Mouse (Mus musculus): ENCODE data around the gene Lrrc74a. TPM values are rescaled to one million over a fixed set of nuclear protein-coding genes. Genes with fewer than 3 reads are reported as not detected.

Gene Lrrc74a
- polyA plus RNA-seq, 1 experiment from 2014 or later: not detected

GRCm38 (mm10) chr12:86726120-86726640 is 8.0 kb upstream of the Lrrc74a start, which contains the start of gene Angel1:
Gene Angel1 (minus strand): TSS chr12:86726460.
- Histone ChIP-seq H3K4me1 (ENCODE audit: control insufficient read depth, insufficient read depth, low read length) (0 out of 2 replicates have a peak, but pooled peaks cover 2% of the 10 kb centered on the region), H3K4me3 (ENCODE audit: low read depth, low read length) (peak within 1 kb of the TSS; percentile 74), H3K4me2 (ENCODE audit: low read depth) (peak within 1 kb of the TSS; percentile 87), H3K27ac (ENCODE audit: low read depth, low read length) (no peak within 1 kb of the TSS), H3K9ac (ENCODE audit: low read length) (peak within 1 kb of the TSS; percentile 71), H3K27me3 (ENCODE audit: control insufficient read depth, insufficient read depth, low read length) (no peaks in the 10 kb centered on the region), H3K9me3 (ENCODE audit: control insufficient read depth, low read length) (no peaks in the 10 kb centered on the region), H3K36me3 (ENCODE audit: control insufficient read depth, insufficient read depth, low read length) (no peaks in the 10 kb centered on the region)
- under 1% methylated on average over 44 of the region's 44 CpGs for WGBS
- peak; percentile 97 for DNase-seq (ENCODE audit: low spot score)
- ATAC-seq (ENCODE audit: insufficient read depth, low FRiP score, low TSS enrichment): peak; percentile 99

- ATAC-seq (ENCODE audit: insufficient read depth, low FRiP score, low TSS enrichment) (no peak), DNase-seq (ENCODE audit: low spot score) (no peak)
- H3K9ac ChIP-seq (ENCODE audit: low read length): no peak overlapping the region
- 76% methylated on average over 13 of the region's 13 CpGs for WGBS
- no peaks in the 10 kb centered on the region for H3K9me3 ChIP-seq (ENCODE audit: control insufficient read depth, low read length)
- no peaks in the 10 kb centered on the region for H3K36me3 ChIP-seq (ENCODE audit: control insufficient read depth, insufficient read depth, low read length)
- H3K4me3 ChIP-seq (ENCODE audit: low read depth, low read length): no peak overlapping the region
- H3K27me3 ChIP-seq (ENCODE audit: control insufficient read depth, insufficient read depth, low read length): no peaks in the 10 kb centered on the region
- no peak overlapping the region for H3K4me2 ChIP-seq (ENCODE audit: low read depth)
- no peak overlapping the region for H3K27ac ChIP-seq (ENCODE audit: low read depth, low read length)
- no peaks in the 10 kb centered on the region for H3K4me1 ChIP-seq (ENCODE audit: control insufficient read depth, insufficient read depth, low read length)
Measured at GRCm38 (mm10) chr12:86761036-86761435, 26.9 kb downstream of the Lrrc74a start.

- H3K36me3 ChIP-seq (ENCODE audit: control insufficient read depth, insufficient read depth, low read length): no peaks in the 10 kb centered on the region
- no peak for ATAC-seq (ENCODE audit: insufficient read depth, low FRiP score, low TSS enrichment)
- WGBS: 88% methylated on average over 6 of the region's 6 CpGs
- H3K4me1 ChIP-seq (ENCODE audit: control insufficient read depth, insufficient read depth, low read length): no peaks in the 10 kb centered on the region
- DNase-seq (ENCODE audit: low spot score): no peak
- no peak overlapping the region for H3K4me3 ChIP-seq (ENCODE audit: low read depth, low read length)
- no peaks in the 10 kb centered on the region for H3K27me3 ChIP-seq (ENCODE audit: control insufficient read depth, insufficient read depth, low read length)
- H3K9me3 ChIP-seq (ENCODE audit: control insufficient read depth, low read length): no peaks in the 10 kb centered on the region
- no peak overlapping the region for H3K4me2 ChIP-seq (ENCODE audit: low read depth)
- H3K27ac ChIP-seq (ENCODE audit: low read depth, low read length): no peak overlapping the region
- no peak overlapping the region for H3K9ac ChIP-seq (ENCODE audit: low read length)
Measured at GRCm38 (mm10) chr12:86764060-86764459, 29.9 kb downstream of the Lrrc74a start.

GRCm38 (mm10) chr12:86766467-86766866 is 32.3 kb downstream of the Lrrc74a start:
- Histone ChIP-seq H3K4me1 (ENCODE audit: control insufficient read depth, insufficient read depth, low read length) (no peaks in the 10 kb centered on the region), H3K36me3 (ENCODE audit: control insufficient read depth, insufficient read depth, low read length) (no peaks in the 10 kb centered on the region), H3K4me3 (ENCODE audit: low read depth, low read length) (no peak overlapping the region), H3K27ac (ENCODE audit: low read depth, low read length) (no peak overlapping the region), H3K9me3 (ENCODE audit: control insufficient read depth, low read length) (no peaks in the 10 kb centered on the region), H3K27me3 (ENCODE audit: control insufficient read depth, insufficient read depth, low read length) (no peaks in the 10 kb centered on the region), H3K9ac (ENCODE audit: low read length) (no peak overlapping the region), H3K4me2 (ENCODE audit: low read depth) (no peak overlapping the region)
- 91% methylated on average over 8 of the region's 8 CpGs for WGBS
- DNase-seq (ENCODE audit: low spot score): no peak
- ATAC-seq (ENCODE audit: insufficient read depth, low FRiP score, low TSS enrichment): no peak

GRCm38 (mm10) chr12:86767868-86768631 is 33.9 kb downstream of the Lrrc74a start:
- Histone ChIP-seq H3K4me1 (ENCODE audit: control insufficient read depth, insufficient read depth, low read length) (no peaks in the 10 kb centered on the region), H3K36me3 (ENCODE audit: control insufficient read depth, insufficient read depth, low read length) (no peaks in the 10 kb centered on the region), H3K9ac (ENCODE audit: low read length) (no peak overlapping the region), H3K27ac (ENCODE audit: low read depth, low read length) (no peak overlapping the region), H3K9me3 (ENCODE audit: control insufficient read depth, low read length) (no peaks in the 10 kb centered on the region), H3K4me2 (ENCODE audit: low read depth) (no peak overlapping the region), H3K4me3 (ENCODE audit: low read depth, low read length) (no peak overlapping the region), H3K27me3 (ENCODE audit: control insufficient read depth, insufficient read depth, low read length) (no peaks in the 10 kb centered on the region)
- DNase-seq (ENCODE audit: low spot score) (peak; percentile 75), ATAC-seq (ENCODE audit: insufficient read depth, low FRiP score, low TSS enrichment) (no peak)
- WGBS: 36% methylated on average over 20 of the region's 20 CpGs

GRCm38 (mm10) chr12:86768986-86769580 is 34.9 kb downstream of the Lrrc74a start:
- ATAC-seq (ENCODE audit: insufficient read depth, low FRiP score, low TSS enrichment): no peak
- Histone ChIP-seq H3K36me3 (ENCODE audit: control insufficient read depth, insufficient read depth, low read length) (no peaks in the 10 kb centered on the region), H3K9ac (ENCODE audit: low read length) (no peak overlapping the region), H3K4me3 (ENCODE audit: low read depth, low read length) (no peak overlapping the region), H3K27me3 (ENCODE audit: control insufficient read depth, insufficient read depth, low read length) (no peaks in the 10 kb centered on the region), H3K27ac (ENCODE audit: low read depth, low read length) (no peak overlapping the region), H3K9me3 (ENCODE audit: control insufficient read depth, low read length) (no peaks in the 10 kb centered on the region), H3K4me2 (ENCODE audit: low read depth) (no peak overlapping the region), H3K4me1 (ENCODE audit: control insufficient read depth, insufficient read depth, low read length) (no peaks in the 10 kb centered on the region)
- peak; percentile 81 for DNase-seq (ENCODE audit: low spot score)
- 32% methylated on average over 4 of the region's 4 CpGs for WGBS

- DNase-seq (ENCODE audit: low spot score) (no peak), ATAC-seq (ENCODE audit: insufficient read depth, low FRiP score, low TSS enrichment) (no peak)
- Histone ChIP-seq H3K9ac (ENCODE audit: low read length) (no peak overlapping the region), H3K36me3 (ENCODE audit: control insufficient read depth, insufficient read depth, low read length) (no peaks in the 10 kb centered on the region), H3K9me3 (ENCODE audit: control insufficient read depth, low read length) (no peaks in the 10 kb centered on the region), H3K27me3 (ENCODE audit: control insufficient read depth, insufficient read depth, low read length) (no peaks in the 10 kb centered on the region), H3K4me1 (ENCODE audit: control insufficient read depth, insufficient read depth, low read length) (no peaks in the 10 kb centered on the region), H3K27ac (ENCODE audit: low read depth, low read length) (no peak overlapping the region), H3K4me2 (ENCODE audit: low read depth) (no peak overlapping the region), H3K4me3 (ENCODE audit: low read depth, low read length) (no peak overlapping the region)
Measured at GRCm38 (mm10) chr12:86769819-86770218, 35.6 kb downstream of the Lrrc74a start.

- Histone ChIP-seq H3K4me1 (ENCODE audit: control insufficient read depth, insufficient read depth, low read length) (no peaks in the 10 kb centered on the region), H3K36me3 (ENCODE audit: control insufficient read depth, insufficient read depth, low read length) (no peaks in the 10 kb centered on the region), H3K27ac (ENCODE audit: low read depth, low read length) (no peak overlapping the region), H3K27me3 (ENCODE audit: control insufficient read depth, insufficient read depth, low read length) (no peaks in the 10 kb centered on the region), H3K4me3 (ENCODE audit: low read depth, low read length) (no peak overlapping the region), H3K4me2 (ENCODE audit: low read depth) (no peak overlapping the region), H3K9me3 (ENCODE audit: control insufficient read depth, low read length) (no peaks in the 10 kb centered on the region), H3K9ac (ENCODE audit: low read length) (no peak overlapping the region)
- 43% methylated on average over 4 of the region's 4 CpGs for WGBS
- DNase-seq (ENCODE audit: low spot score) (no peak), ATAC-seq (ENCODE audit: insufficient read depth, low FRiP score, low TSS enrichment) (no peak)
Measured at GRCm38 (mm10) chr12:86770261-86770670, 36.1 kb downstream of the Lrrc74a start.

GRCm38 (mm10) chr12:86770927-86771326 is 36.8 kb downstream of the Lrrc74a start:
- no peak overlapping the region for H3K9ac ChIP-seq (ENCODE audit: low read length)
- no peak overlapping the region for H3K27ac ChIP-seq (ENCODE audit: low read depth, low read length)
- H3K4me2 ChIP-seq (ENCODE audit: low read depth): no peak overlapping the region
- no peaks in the 10 kb centered on the region for H3K27me3 ChIP-seq (ENCODE audit: control insufficient read depth, insufficient read depth, low read length)
- no peaks in the 10 kb centered on the region for H3K9me3 ChIP-seq (ENCODE audit: control insufficient read depth, low read length)
- H3K4me3 ChIP-seq (ENCODE audit: low read depth, low read length): no peak overlapping the region
- DNase-seq (ENCODE audit: low spot score) (no peak), ATAC-seq (ENCODE audit: insufficient read depth, low FRiP score, low TSS enrichment) (no peak)
- WGBS: 5% methylated on average over 3 of the region's 3 CpGs
- no peaks in the 10 kb centered on the region for H3K36me3 ChIP-seq (ENCODE audit: control insufficient read depth, insufficient read depth, low read length)
- H3K4me1 ChIP-seq (ENCODE audit: control insufficient read depth, insufficient read depth, low read length): no peaks in the 10 kb centered on the region
